Mouse (Mus musculus) adrenal gland (tissue): ENCODE data around the gene Siglecg.

ENCODE experiments used
- intact Hi-C: fragments of 180-260 bp; cut with DNase I; formaldehyde crosslinking; loops from one replicate; pipeline ENCODE4 v1.15.1; 2025

Gene Siglecg

GRCm38 (mm10) chr7:43441071-43441470 is 33.1 kb downstream of the Siglecg start:
- intact Hi-C loops: loop anchor here (5.0 to 10.0 kb wide), 2 partner anchors 136 kb away; partner anchors contain the start of gene Zfp719

GRCm38 (mm10) chr7:43442684-43443083 is 34.7 kb downstream of the Siglecg start:
- intact Hi-C loops: loop anchor here (5.0 to 10.0 kb wide), 2 partner anchors 135 to 138 kb away; partner anchors contain the start of gene Zfp719

- intact Hi-C loops: loop anchor here (5.0 to 10.0 kb wide), 2 partner anchors 134 to 139 kb away; partner anchors contain the start of gene Zfp719
Measured at GRCm38 (mm10) chr7:43443126-43443916, 35.3 kb downstream of the Siglecg start.

- intact Hi-C loops: loop anchor here (5.0 to 10.0 kb wide), 2 partner anchors 133 to 139 kb away; partner anchors contain the start of gene Zfp719
Measured at GRCm38 (mm10) chr7:43443917-43444293, 35.9 kb downstream of the Siglecg start, which contains the start of the genes Etfb and Gm45233. Etfb (plus strand) TSS chr7:43444083. Gm45233 (plus strand) TSS chr7:43444128.

GRCm38 (mm10) chr7:43447801-43448200 is 39.8 kb downstream of the Siglecg start:
- intact Hi-C loops: loop anchor here (10.0 kb wide), 1 partner anchor 143 kb away; no protein-coding TSS in a partner anchor

GRCm38 (mm10) chr7:43448246-43448645 is 40.2 kb downstream of the Siglecg start:
- intact Hi-C loops: loop anchor here (10.0 kb wide), 1 partner anchor 143 kb away; no protein-coding TSS in a partner anchor

- intact Hi-C loops: loop anchor here (10.0 kb wide), 1 partner anchor 145 kb away; no protein-coding TSS in a partner anchor
Measured at GRCm38 (mm10) chr7:43449811-43450210, 41.8 kb downstream of the Siglecg start.

GRCm38 (mm10) chr7:43451726-43452125 is 43.7 kb downstream of the Siglecg start:
- intact Hi-C loops: no loop called here

GRCm38 (mm10) chr7:43452609-43453008 is 44.6 kb downstream of the Siglecg start:
- intact Hi-C loops: no loop called here

GRCm38 (mm10) chr7:43453599-43454355 is 45.8 kb downstream of the Siglecg start:
- intact Hi-C loops: no loop called here

GRCm38 (mm10) chr7:43454371-43454770 is 46.4 kb downstream of the Siglecg start:
- intact Hi-C loops: no loop called here

- intact Hi-C loops: no loop called here
Measured at GRCm38 (mm10) chr7:43462851-43463250, 54.8 kb downstream of the Siglecg start, which contains the start of gene Vsig10l. Vsig10l (plus strand) TSS chr7:43463151.

GRCm38 (mm10) chr7:43463976-43464375 is 56.0 kb downstream of the Siglecg start:
- intact Hi-C loops: no loop called here

- intact Hi-C loops: no loop called here
Measured at GRCm38 (mm10) chr7:43464864-43465343, 56.9 kb downstream of the Siglecg start.

GRCm38 (mm10) chr7:43465344-43466098 is 57.5 kb downstream of the Siglecg start:
- intact Hi-C loops: loop anchor here (2.0 kb wide), 1 partner anchor 43 kb away; no protein-coding TSS in a partner anchor

GRCm38 (mm10) chr7:43466099-43466694 is 58.2 kb downstream of the Siglecg start:
- intact Hi-C loops: loop anchor here (2.0 kb wide), 1 partner anchor 43 kb away; no protein-coding TSS in a partner anchor
